Mouse (Mus musculus): ENCODE data around the gene Srms. TPM values are rescaled to one million over a fixed set of nuclear protein-coding genes. Genes with fewer than 3 reads are reported as not detected.

Srms gene
- under 1 TPM; 0.12 to 0.41 TPM for total RNA-seq (2021)
- long read RNA-seq, experiment 1, partial matches to known transcripts = 0 of 1 reads
- long read RNA-seq, experiment 1, other reads (novel, unspliced or antisense) = 0 of 1 reads
- long read RNA-seq, experiment 2, partial matches to known transcripts = 0 of 1 reads
- long read RNA-seq, experiment 2, other reads (novel, unspliced or antisense) = 0 of 1 reads

- H3K27ac ChIP-seq = no peak within 1 kb of the TSS
Observed at GRCm38 (mm10) chr2:181213021-181213445, at the start of gene Srms. TSS of gene Srms (minus strand) at chr2:181213185.

GRCm38 (mm10) chr2:181253248-181253647 lies 40.3 kb upstream of the Srms start:
- no peak for TF ChIP-seq CTCF (conservative IDR thresholded peaks at IDR 0.05)
- Histone ChIP-seq H3K27ac (no peak overlapping the region), H3K4me3 (no peak overlapping the region)
- no peak for DNase-seq (ENCODE audit: low spot score in 2 of 2)

More at GRCm38 (mm10) chr2:181213021-181213445, at the start of gene Srms:
- no peak for TF ChIP-seq CTCF (conservative IDR thresholded peaks at IDR 0.05)
- DNase-seq (ENCODE audit: low spot score in 2 of 2) = no peak
- H3K4me3 ChIP-seq = peak within 1 kb of the TSS; percentile 49

GRCm38 (mm10) chr2:181251841-181252240 lies 38.9 kb upstream of the Srms start:
- no peak overlapping the region for H3K27ac ChIP-seq
- no peak overlapping the region for H3K4me3 ChIP-seq
- no peak for TF ChIP-seq CTCF (conservative IDR thresholded peaks at IDR 0.05)
- no peak for DNase-seq (ENCODE audit: low spot score in 2 of 2)

- no peak for DNase-seq (ENCODE audit: low spot score in 2 of 2)
- Histone ChIP-seq H3K4me3 (no peak overlapping the region), H3K27ac (no peak overlapping the region)
- TF ChIP-seq CTCF (conservative IDR thresholded peaks at IDR 0.05) = no peak
Observed at GRCm38 (mm10) chr2:181249217-181249616, 36.2 kb upstream of the Srms start.

- TF ChIP-seq CTCF (conservative IDR thresholded peaks at IDR 0.05) = no peak
- H3K4me3 ChIP-seq = no peak overlapping the region
- DNase-seq (ENCODE audit: low spot score in 2 of 2) = no peak
- H3K27ac ChIP-seq = no peak overlapping the region
Observed at GRCm38 (mm10) chr2:181245031-181245430, 32.0 kb upstream of the Srms start.

GRCm38 (mm10) chr2:181243706-181244394 lies 30.9 kb upstream of the Srms start:
- DNase-seq (ENCODE audit: low spot score in 2 of 2) = no peak
- Histone ChIP-seq H3K4me3 (no peak overlapping the region), H3K27ac (no peak overlapping the region)
- TF ChIP-seq CTCF (conservative IDR thresholded peaks at IDR 0.05) = no peak

GRCm38 (mm10) chr2:181242314-181242665 lies 29.3 kb upstream of the Srms start:
- TF ChIP-seq CTCF (conservative IDR thresholded peaks at IDR 0.05) = no peak
- Histone ChIP-seq H3K27ac (no peak overlapping the region), H3K4me3 (peak overlapping the region; percentile 49; the same call in 1 of the 2 replicates)
- no peak for DNase-seq (ENCODE audit: low spot score in 2 of 2)

GRCm38 (mm10) chr2:181241602-181242313 lies 28.8 kb upstream of the Srms start, which contains the start of gene Helz2:
TSS of gene Helz2 (minus strand) at chr2:181242027.
- Histone ChIP-seq H3K4me3 (peak within 1 kb of the TSS; percentile 49), H3K27ac (peak within 1 kb of the TSS; percentile 39; the same call in 1 of the 2 replicates)
- DNase-seq (ENCODE audit: low spot score in 2 of 2) = no peak
- no peak for TF ChIP-seq CTCF (conservative IDR thresholded peaks at IDR 0.05)

GRCm38 (mm10) chr2:181240806-181241440 lies 27.9 kb upstream of the Srms start:
- no peak for DNase-seq (ENCODE audit: low spot score in 2 of 2)
- no peak overlapping the region for H3K27ac ChIP-seq
- no peak for TF ChIP-seq CTCF (conservative IDR thresholded peaks at IDR 0.05)
- H3K4me3 ChIP-seq = no peak overlapping the region

GRCm38 (mm10) chr2:181239261-181239660 lies 26.3 kb upstream of the Srms start:
- TF ChIP-seq CTCF (conservative IDR thresholded peaks at IDR 0.05) = no peak
- no peak overlapping the region for H3K4me3 ChIP-seq
- DNase-seq (ENCODE audit: low spot score in 2 of 2) = no peak
- H3K27ac ChIP-seq = no peak overlapping the region

GRCm38 (mm10) chr2:181238861-181239260 lies 25.9 kb upstream of the Srms start:
- H3K4me3 ChIP-seq = no peak overlapping the region
- no peak for DNase-seq (ENCODE audit: low spot score in 2 of 2)
- no peak overlapping the region for H3K27ac ChIP-seq
- TF ChIP-seq CTCF (conservative IDR thresholded peaks at IDR 0.05) = no peak

GRCm38 (mm10) chr2:181238091-181238610 lies 25.2 kb upstream of the Srms start:
- H3K27ac ChIP-seq = no peak overlapping the region
- DNase-seq (ENCODE audit: low spot score in 2 of 2) = no peak
- TF ChIP-seq CTCF (conservative IDR thresholded peaks at IDR 0.05) = no peak
- no peak overlapping the region for H3K4me3 ChIP-seq
